Mouse (Mus musculus) brown adipose tissue, adult 24 weeks (tissue): ENCODE data around the gene Tbc1d20. TPM values are rescaled to one million over a fixed set of nuclear protein-coding genes. Genes with fewer than 3 reads are reported as not detected.
A peak's percentile ranks its signal among the peaks of the same experiment; 100 is the strongest.
"Not testable (repeated sequence)": the region's sequence is repeated elsewhere in the genome, so short reads cannot be mapped to it uniquely, and the experiment has no call there.

Experiments
- H3K27ac ChIP-seq: fragments of 200-500 bp; replicated peaks from 2 replicates; pipeline ENCODE4 v1.5.1; 2012; ENCODE audit warnings: low read depth, mild to moderate bottlenecking, low read length
- H3K4me1 ChIP-seq: fragments of 200-500 bp; 2 replicates; pipeline ENCODE4 v1.6.1; 2012; ENCODE audit warnings: low read length, mixed read lengths; ENCODE audit not compliant: control insufficient read depth, insufficient read depth, insufficient read length
- H3K4me3 ChIP-seq: fragments of 200-500 bp; 2 replicates; pipeline ENCODE4 v1.5.1; 2012; ENCODE audit warnings: low read depth, mild to moderate bottlenecking, low read length, moderate library complexity; ENCODE audit not compliant: insufficient read depth
- polyA plus RNA-seq: library from polyadenylated mRNA; stranded (reverse); fragments of >200 nt; gene quantifications from 2 replicates; pipeline ENCODE4 v1.2.4, GENCODE M21; 2012; ENCODE audit not compliant: missing spikeins, insufficient read depth, insufficient read length

Gene Tbc1d20
- 68.9 and 101 TPM in 2 replicates for polyA plus RNA-seq

GRCm38 (mm10) chr2:152293727-152294475 lies at the start of gene Tbc1d20:
Tbc1d20 (plus strand) TSS chr2:152293828.
- peaks cover 21% of the 10 kb centered on the region for H3K4me1 ChIP-seq
- peak within 1 kb of the TSS; percentile 92 for H3K4me3 ChIP-seq
- H3K27ac ChIP-seq, result peak within 1 kb of the TSS; percentile 87

GRCm38 (mm10) chr2:152247213-152247612 lies 46.4 kb upstream of the Tbc1d20 start:
- Histone ChIP-seq H3K4me1 (no peaks in the 10 kb centered on the region; the same call in 1 of the 2 replicates), H3K27ac (no peak overlapping the region), H3K4me3 (no peak overlapping the region)

GRCm38 (mm10) chr2:152250511-152250910 lies 43.1 kb upstream of the Tbc1d20 start:
- H3K4me3 ChIP-seq, result no peak overlapping the region
- H3K27ac ChIP-seq, result no peak overlapping the region
- no peaks in the 10 kb centered on the region; the same call in 1 of the 2 replicates for H3K4me1 ChIP-seq

GRCm38 (mm10) chr2:152259739-152260138 lies 33.9 kb upstream of the Tbc1d20 start:
- Histone ChIP-seq H3K4me1 (no peaks in the 10 kb centered on the region), H3K27ac (no peak overlapping the region)

GRCm38 (mm10) chr2:152273639-152274038 lies 20.0 kb upstream of the Tbc1d20 start:
- Histone ChIP-seq H3K4me3 (no peak overlapping the region), H3K27ac (no peak overlapping the region), H3K4me1 (no peaks in the 10 kb centered on the region)

More at GRCm38 (mm10) chr2:152259739-152260138, 33.9 kb upstream of the Tbc1d20 start:
- H3K4me3 ChIP-seq, result no peak overlapping the region

- no peak overlapping the region for H3K4me3 ChIP-seq
- H3K4me1 ChIP-seq, result no peaks in the 10 kb centered on the region
- no peak overlapping the region for H3K27ac ChIP-seq
These were observed 12.2 kb upstream of the Tbc1d20 start for GRCm38 (mm10) chr2:152281407-152281806.

GRCm38 (mm10) chr2:152287560-152287959 lies 6.1 kb upstream of the Tbc1d20 start:
- Histone ChIP-seq H3K27ac (no peak overlapping the region), H3K4me1 (no peaks in the 10 kb centered on the region), H3K4me3 (no peak overlapping the region)

- Histone ChIP-seq H3K4me1 (no peaks in the 10 kb centered on the region), H3K27ac (no peak overlapping the region), H3K4me3 (no peak overlapping the region)
These were observed 5.6 kb upstream of the Tbc1d20 start for GRCm38 (mm10) chr2:152288046-152288445.

GRCm38 (mm10) chr2:152289623-152290022 lies 4.0 kb upstream of the Tbc1d20 start:
- H3K4me3 ChIP-seq, H3K4me1 ChIP-seq, H3K27ac ChIP-seq: not testable (repeated sequence)

GRCm38 (mm10) chr2:152292475-152292874 lies 1.2 kb upstream of the Tbc1d20 start:
- Histone ChIP-seq H3K4me1 (peaks cover 16% of the 10 kb centered on the region), H3K4me3 (no peak overlapping the region), H3K27ac (no peak overlapping the region)

- peak overlapping the region; percentile 65 for H3K4me3 ChIP-seq
- peaks cover 21% of the 10 kb centered on the region for H3K4me1 ChIP-seq
- H3K27ac ChIP-seq, result peak overlapping the region; percentile 3; the same call in 1 of the 2 replicates
These were observed 375 bp upstream of the Tbc1d20 start for GRCm38 (mm10) chr2:152293179-152293726.

GRCm38 (mm10) chr2:152294541-152294940 lies 913 bp downstream of the Tbc1d20 start:
- Histone ChIP-seq H3K4me3 (peak overlapping the region; percentile 92), H3K27ac (peak overlapping the region; percentile 87), H3K4me1 (peaks cover 21% of the 10 kb centered on the region)

GRCm38 (mm10) chr2:152302862-152303261 lies 9.2 kb downstream of the Tbc1d20 start:
- Histone ChIP-seq H3K4me3 (no peak overlapping the region), H3K27ac (no peak overlapping the region), H3K4me1 (peaks cover 10% of the 10 kb centered on the region)

GRCm38 (mm10) chr2:152303781-152304180 lies 10.2 kb downstream of the Tbc1d20 start:
- no peak overlapping the region for H3K27ac ChIP-seq
- H3K4me3 ChIP-seq, result no peak overlapping the region

GRCm38 (mm10) chr2:152305480-152305879 lies 11.9 kb downstream of the Tbc1d20 start:
- Histone ChIP-seq H3K27ac (peak overlapping the region; percentile 85), H3K4me1 (peaks cover 7% of the 10 kb centered on the region), H3K4me3 (no peak overlapping the region)

More at GRCm38 (mm10) chr2:152303781-152304180, 10.2 kb downstream of the Tbc1d20 start:
- peaks cover 7% of the 10 kb centered on the region for H3K4me1 ChIP-seq

- no peak overlapping the region for H3K4me3 ChIP-seq
- peaks cover 5% of the 10 kb centered on the region; the same call in 1 of the 2 replicates for H3K4me1 ChIP-seq
These were observed 13.6 kb downstream of the Tbc1d20 start for GRCm38 (mm10) chr2:152307186-152307585.

More at GRCm38 (mm10) chr2:152307186-152307585, 13.6 kb downstream of the Tbc1d20 start:
- H3K27ac ChIP-seq, result no peak overlapping the region
